Mouse (Mus musculus) lung, adult 2 months (tissue): Measurements from ENCODE around the gene Tmem259.

Experiments used
- CTCF ChIP-seq: fragments of 200-500 bp; IDR thresholded peaks from 2 replicates; pipeline ENCODE4 v1.5.1; 2011; ENCODE audit warnings: mild to moderate bottlenecking, low read length, control low read depth; ENCODE audit not compliant: insufficient read depth
- POLR2A ChIP-seq: fragments of 200-500 bp; IDR thresholded peaks from 2 replicates; pipeline ENCODE4 v1.6.1; 2011; ENCODE audit warnings: low read depth, mild to moderate bottlenecking, control low read depth, low read length, borderline replicate concordance; ENCODE audit errors: extremely low read depth

DNA sequence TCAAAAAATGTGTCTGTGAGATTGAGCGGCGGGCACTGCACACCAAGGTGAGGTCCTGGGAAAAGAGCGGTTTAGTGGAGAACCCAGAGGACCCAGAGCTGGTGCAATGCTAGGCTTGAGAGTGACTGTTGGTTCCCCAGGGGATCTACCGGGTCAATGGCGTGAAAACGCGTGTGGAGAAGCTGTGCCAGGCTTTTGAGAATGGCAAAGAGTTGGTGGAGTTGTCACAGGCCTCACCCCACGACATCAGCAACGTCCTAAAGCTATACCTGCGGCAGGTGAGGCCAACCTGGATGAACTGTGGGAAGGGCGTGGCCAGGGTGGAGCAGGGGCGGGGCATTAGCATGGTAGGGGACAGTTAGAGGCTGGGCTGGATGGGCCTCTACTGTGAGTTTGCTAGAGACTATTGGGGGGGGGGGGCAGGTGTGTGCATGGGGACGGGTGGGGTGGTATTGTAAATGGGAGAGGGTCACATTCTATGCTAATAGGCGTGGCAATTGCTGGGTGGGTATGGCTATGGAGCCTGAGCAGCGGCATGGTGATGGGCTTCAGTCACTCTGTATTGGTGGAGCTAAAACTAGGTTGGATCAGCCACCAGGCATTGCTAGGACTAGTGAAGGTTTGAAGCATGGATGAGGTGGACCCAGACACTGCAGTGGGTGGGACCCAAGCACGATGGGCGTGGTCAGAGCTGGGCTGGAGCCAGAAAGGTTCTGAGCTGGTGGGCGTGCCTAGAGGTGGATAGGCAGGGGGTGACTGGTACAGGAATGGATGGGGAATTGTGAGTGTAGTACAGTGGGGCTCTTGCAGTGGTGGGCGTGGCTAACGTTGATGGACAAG, 43.8 kb upstream of the Tmem259 start:
- TF ChIP-seq POLR2A (no peak), CTCF (no peak)
